Mouse (Mus musculus) liver, embryonic 12.5 days (tissue): ENCODE data around the gene Lypla2. TPM values are rescaled to one million over a fixed set of nuclear protein-coding genes. Genes with fewer than 3 reads are reported as not detected.

Experiments used
- ATAC-seq: fragments of 200-750 bp; cut with Nextera tagmentation; 2 replicates; pipeline ENCODE4 v1.8.0; 2017; ENCODE audit warnings: moderate number of reproducible peaks, mild to moderate bottlenecking, moderate library complexity
- H3K27ac ChIP-seq: fragments of 300-500 bp; sonication (generic); 2 replicates; pipeline ENCODE4 v1.5.1; 2016; ENCODE audit warnings: mild to moderate bottlenecking
- H3K27me3 ChIP-seq: fragments of 300-500 bp; sonication (generic); replicated peaks from 2 replicates; pipeline ENCODE4 v1.6.1; 2016; ENCODE audit warnings: mild to moderate bottlenecking, moderate library complexity
- H3K36me3 ChIP-seq: fragments of 300-500 bp; sonication (generic); 2 replicates; pipeline ENCODE4 v1.6.1; 2016; ENCODE audit warnings: mild to moderate bottlenecking, moderate library complexity
- H3K4me1 ChIP-seq: fragments of 300-500 bp; sonication (generic); 2 replicates; pipeline ENCODE4 v1.6.1; 2016
- H3K4me2 ChIP-seq: fragments of 300-500 bp; sonication (generic); 2 replicates; pipeline ENCODE4 v1.6.1; 2016; ENCODE audit warnings: mild to moderate bottlenecking, moderate library complexity
- H3K4me3 ChIP-seq: fragments of 300-500 bp; sonication (generic); 2 replicates; pipeline ENCODE4 v1.5.1; 2016; ENCODE audit warnings: mild to moderate bottlenecking, moderate library complexity
- H3K9ac ChIP-seq: fragments of 300-500 bp; sonication (generic); 2 replicates; pipeline ENCODE4 v1.6.1; 2016; ENCODE audit warnings: mild to moderate bottlenecking, moderate library complexity
- H3K9me3 ChIP-seq: fragments of 300-500 bp; sonication (generic); replicated peaks from 2 replicates; pipeline ENCODE4 v1.6.1; 2016; ENCODE audit warnings: mild to moderate bottlenecking, moderate library complexity
- WGBS: fragments of 180-500 bp; shearing (Covaris S2); methylation state at CpG from one replicate; pipeline ENCODE4 v1.1.7; 2016; ENCODE audit not compliant: insufficient replicate concordance; 5-methylcytosine and 5-hydroxymethylcytosine counted together
- polyA plus RNA-seq: library from polyadenylated mRNA; unstranded; fragments of >200 nt; fragmentation: Nextera tagmentation; extraction: Ambion mirVana; gene quantifications from 2 replicates; pipeline ENCODE4 v1.2.1, GENCODE M21; 2016

Lypla2 gene
- polyA plus RNA-seq, result 59.5 and 61.7 TPM in 2 replicates

DNA sequence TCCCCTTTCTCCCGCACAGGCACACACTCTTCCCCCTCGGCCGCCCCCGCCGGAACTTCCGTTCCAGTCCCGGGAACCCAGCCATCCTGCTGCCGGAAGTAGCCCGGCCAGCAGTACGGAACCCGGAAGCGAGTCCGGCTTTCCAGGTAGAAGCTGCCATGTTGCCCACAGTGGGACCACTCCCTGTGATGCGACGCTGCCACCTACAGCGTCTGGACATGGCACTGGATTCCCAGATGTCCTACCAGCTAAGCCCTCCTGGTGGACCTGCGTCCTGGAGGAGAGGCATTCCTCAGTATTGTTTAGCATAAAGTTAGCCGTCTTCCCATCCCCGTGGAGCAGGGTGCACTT lies at the start of gene Lypla2:
Lypla2 (minus strand) TSS at position 71 of the 351 bp plus-strand sequence.
- peaks cover 77% of the 10 kb centered on the region for H3K36me3 ChIP-seq
- WGBS, result 1% methylated on average over 19 of the region's 19 CpGs
- peaks cover 32% of the 10 kb centered on the region for H3K4me1 ChIP-seq
- H3K9ac ChIP-seq, result peak within 1 kb of the TSS; percentile 91
- H3K27ac ChIP-seq, result peak within 1 kb of the TSS; percentile 77
- H3K4me2 ChIP-seq, result peak within 1 kb of the TSS; percentile 92
- H3K4me3 ChIP-seq, result peak within 1 kb of the TSS; percentile 88
- peak; percentile 80 for ATAC-seq
- H3K9me3 ChIP-seq, result no peaks in the 10 kb centered on the region
- no peaks in the 10 kb centered on the region for H3K27me3 ChIP-seq

DNA sequence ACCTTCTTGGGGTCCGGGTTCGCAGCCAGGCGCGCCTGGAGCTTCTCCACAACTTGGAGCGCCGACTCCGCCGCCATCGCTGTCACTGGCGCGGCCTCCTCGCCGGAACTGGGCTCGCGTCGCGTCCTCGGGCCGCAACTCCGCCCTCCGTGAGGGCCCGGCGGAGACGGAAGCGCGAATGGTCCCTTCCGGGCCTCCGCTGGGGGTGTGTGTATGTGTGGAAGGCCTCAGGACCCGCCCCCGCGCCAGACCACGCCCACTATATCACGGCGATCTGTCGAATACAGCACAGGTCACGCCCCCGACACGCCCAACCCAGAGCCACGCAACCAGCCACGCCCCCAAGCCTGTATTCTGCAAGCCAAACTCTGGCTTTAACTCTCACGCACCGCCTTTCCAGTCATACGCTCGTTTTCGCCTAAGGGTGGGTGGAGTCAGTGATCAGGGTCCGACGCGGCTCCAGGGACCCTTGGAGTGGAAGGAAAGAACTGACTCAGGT lies 49.2 kb upstream of the Lypla2 start, which contains the start of gene Eloa:
Eloa (minus strand) TSS at position 215 of the 499 bp plus-strand sequence.
- peak within 1 kb of the TSS; percentile 96 for H3K27ac ChIP-seq
- peak within 1 kb of the TSS; percentile 100 for H3K9ac ChIP-seq
- WGBS, result 1% methylated on average over 38 of the region's 48 CpGs
- H3K9me3 ChIP-seq, result no peaks in the 10 kb centered on the region
- H3K36me3 ChIP-seq, result peaks cover 20% of the 10 kb centered on the region
- peaks cover 37% of the 10 kb centered on the region for H3K4me1 ChIP-seq
- peak within 1 kb of the TSS; percentile 90 for H3K4me2 ChIP-seq
- H3K27me3 ChIP-seq, result no peaks in the 10 kb centered on the region
- peak; percentile 97 for ATAC-seq
- H3K4me3 ChIP-seq, result peak within 1 kb of the TSS; percentile 98

DNA sequence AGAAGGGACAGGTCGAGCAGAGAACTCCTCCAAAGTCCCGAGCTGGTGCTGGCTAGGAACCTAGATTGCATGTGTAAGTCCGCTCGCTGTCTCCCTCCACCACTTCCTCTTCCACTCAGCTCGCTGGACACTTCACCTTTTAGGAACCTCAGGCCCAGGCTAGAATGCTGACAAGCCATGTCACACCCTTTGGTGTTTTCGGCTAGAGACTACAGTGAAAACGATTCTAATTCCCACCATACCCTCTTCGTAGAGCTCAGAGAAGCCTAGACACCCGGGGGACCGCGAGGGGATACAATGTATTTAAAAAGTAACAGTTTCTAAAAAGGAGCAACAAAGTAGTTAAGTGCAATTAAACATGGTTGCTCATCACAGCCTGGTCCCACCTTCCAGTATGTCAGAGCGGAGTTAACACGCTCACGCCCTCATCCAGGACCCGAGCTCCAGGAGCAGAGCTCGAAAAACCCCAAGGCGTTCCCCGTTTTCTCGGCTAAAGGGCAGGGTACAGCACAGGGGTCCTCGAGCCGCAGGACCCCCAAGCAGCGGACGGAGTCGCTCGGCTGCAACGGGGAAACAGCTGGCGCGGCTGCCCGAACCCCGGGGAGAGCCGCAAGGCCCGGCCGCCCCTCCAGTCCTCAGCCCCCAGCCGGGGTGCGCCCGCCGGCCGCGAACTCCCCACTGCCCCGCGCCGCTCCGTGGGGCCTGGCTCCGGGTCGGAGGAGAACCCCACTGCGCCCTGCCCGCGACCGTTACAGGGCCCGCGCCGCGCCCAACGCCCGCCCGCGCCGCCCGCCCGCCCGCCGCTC lies 48.5 kb upstream of the Lypla2 start:
- Histone ChIP-seq H3K9ac (peak overlapping the region; percentile 100), H3K4me3 (peak overlapping the region; percentile 98), H3K4me1 (peaks cover 44% of the 10 kb centered on the region), H3K4me2 (peak overlapping the region; percentile 90), H3K27ac (peak overlapping the region; percentile 96), H3K36me3 (peaks cover 20% of the 10 kb centered on the region), H3K9me3 (no peaks in the 10 kb centered on the region), H3K27me3 (no peaks in the 10 kb centered on the region)
- WGBS, result under 1% methylated on average over 59 of the region's 62 CpGs
- ATAC-seq, result peak; percentile 68

DNA sequence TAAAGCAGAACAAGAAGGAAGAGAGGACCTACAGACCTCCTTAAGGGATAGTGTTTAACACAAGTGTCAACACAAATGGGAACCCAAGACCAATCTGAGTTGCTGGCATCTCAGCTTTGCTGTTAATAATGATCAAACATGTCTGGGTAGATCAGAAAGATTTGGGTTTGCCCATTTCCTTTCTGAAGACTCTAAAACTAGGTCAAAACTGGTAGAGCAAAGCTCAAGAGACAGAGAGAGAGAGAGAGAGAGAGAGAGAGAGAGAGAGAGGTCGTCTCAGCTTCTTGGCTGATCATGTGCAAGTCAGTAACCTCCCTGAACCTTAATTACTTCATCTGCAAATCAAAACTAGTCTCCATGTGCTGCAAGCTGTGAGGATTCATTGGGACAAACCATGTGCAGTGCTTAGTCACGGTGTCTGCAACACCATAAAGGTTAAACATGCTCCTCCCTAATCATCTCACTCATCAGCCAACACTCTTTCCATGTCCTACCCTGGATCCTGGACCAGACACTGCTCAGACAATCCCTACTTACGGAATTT lies 43.7 kb upstream of the Lypla2 start:
- WGBS, result 91% methylated on average over 3 of the region's 3 CpGs
- ATAC-seq, result no peak
- Histone ChIP-seq H3K4me3 (no peak overlapping the region), H3K36me3 (peaks cover 54% of the 10 kb centered on the region), H3K9ac (no peak overlapping the region), H3K27me3 (no peaks in the 10 kb centered on the region), H3K9me3 (no peaks in the 10 kb centered on the region), H3K27ac (no peak overlapping the region), H3K4me1 (peaks cover 54% of the 10 kb centered on the region), H3K4me2 (no peak overlapping the region)

DNA sequence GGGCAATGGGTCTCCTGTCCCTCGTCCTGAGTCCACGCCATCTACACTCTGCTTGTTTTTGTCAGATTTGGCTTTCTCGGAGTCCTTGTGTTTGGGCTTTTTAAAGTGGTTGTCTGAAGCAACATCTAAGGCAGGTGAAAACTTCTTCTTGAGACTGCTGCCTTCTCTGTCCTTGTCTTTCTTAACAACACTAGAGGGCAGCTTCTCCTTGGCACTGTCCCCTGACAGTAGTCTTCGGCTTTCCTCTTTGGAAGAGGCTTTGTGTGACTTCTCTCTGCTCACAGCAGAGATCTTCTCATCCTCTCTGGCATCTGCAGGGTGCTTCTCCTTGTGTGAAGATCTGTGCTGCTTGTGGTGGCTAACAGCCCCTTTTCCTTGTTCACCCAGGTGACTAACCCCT lies 38.2 kb upstream of the Lypla2 start:
- 85% methylated on average over 4 of the region's 4 CpGs for WGBS
- H3K4me3 ChIP-seq, result no peak overlapping the region

DNA sequence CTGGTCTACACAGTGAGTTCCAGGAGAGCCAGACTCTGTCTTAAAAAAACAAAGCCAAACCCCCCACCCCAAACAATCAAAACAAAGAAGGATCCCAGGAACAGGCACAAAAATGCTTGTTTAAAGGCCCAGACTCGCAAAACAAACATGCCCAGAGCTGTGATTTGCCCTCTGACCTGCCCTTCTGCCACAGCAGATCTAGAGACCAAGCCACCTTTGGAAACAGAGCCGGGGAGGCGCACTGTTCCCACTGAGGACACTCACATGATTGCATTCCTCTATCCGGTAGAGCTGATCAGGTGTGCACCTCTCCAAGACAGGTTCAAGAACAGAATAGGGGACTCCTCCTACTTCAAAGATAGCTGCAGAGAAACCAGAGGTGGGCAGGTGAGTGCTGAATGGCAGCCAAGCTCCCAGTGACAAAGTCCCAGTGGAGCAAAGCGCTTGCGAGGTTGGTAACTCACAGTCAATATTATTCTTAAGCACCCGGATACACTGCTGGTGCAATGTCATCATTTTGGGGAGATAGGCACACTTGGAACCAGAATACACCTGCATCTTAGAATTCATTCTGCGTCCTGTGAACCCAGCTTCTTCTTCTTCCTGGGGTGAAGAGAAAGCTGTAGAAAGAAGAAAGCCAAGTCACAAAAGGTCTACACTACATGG lies 36.5 kb upstream of the Lypla2 start:
- Histone ChIP-seq H3K4me3 (no peak overlapping the region), H3K36me3 (peaks cover 98% of the 10 kb centered on the region), H3K27me3 (no peaks in the 10 kb centered on the region), H3K9me3 (no peaks in the 10 kb centered on the region), H3K9ac (no peak overlapping the region), H3K4me2 (no peak overlapping the region), H3K27ac (no peak overlapping the region), H3K4me1 (peaks cover 11% of the 10 kb centered on the region; the same call in 1 of the 2 replicates)
- 0 out of 2 replicates have a peak, but pooled peaks have one; percentile 24 for ATAC-seq
- 88% methylated on average over 8 of the region's 8 CpGs for WGBS

More for the DNA sequence above, 38.2 kb upstream of the Lypla2 start:
- ATAC-seq, result no peak
- no peak overlapping the region for H3K27ac ChIP-seq
- peaks cover 89% of the 10 kb centered on the region for H3K36me3 ChIP-seq
- H3K9me3 ChIP-seq, result no peaks in the 10 kb centered on the region
- no peak overlapping the region for H3K4me2 ChIP-seq
- no peak overlapping the region for H3K9ac ChIP-seq
- no peaks in the 10 kb centered on the region for H3K27me3 ChIP-seq
- H3K4me1 ChIP-seq, result peaks cover 19% of the 10 kb centered on the region

DNA sequence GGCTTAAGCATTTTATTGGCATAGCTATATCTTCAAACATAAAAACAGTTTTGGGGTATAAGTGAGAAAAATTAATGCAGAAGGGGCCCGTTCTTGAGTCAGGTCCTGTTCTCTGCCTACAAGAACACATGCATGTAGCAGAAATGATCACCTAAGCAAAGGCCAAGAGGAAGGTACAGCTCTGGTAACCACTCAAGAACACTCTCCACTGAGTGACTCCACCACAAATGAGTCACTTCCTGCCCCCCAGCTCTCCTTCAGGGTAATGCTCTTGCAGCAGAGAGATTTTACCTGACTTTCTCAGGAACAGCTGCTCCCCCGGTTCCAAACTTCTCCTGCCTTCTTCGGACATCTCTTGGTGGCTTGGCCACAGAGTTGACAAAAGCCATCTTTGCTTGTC lies 34.4 kb upstream of the Lypla2 start:
- Histone ChIP-seq H3K27ac (no peak overlapping the region), H3K36me3 (peaks cover 99% of the 10 kb centered on the region), H3K4me2 (no peak overlapping the region), H3K27me3 (no peaks in the 10 kb centered on the region), H3K4me1 (peaks cover 5% of the 10 kb centered on the region; the same call in 1 of the 2 replicates), H3K4me3 (no peak overlapping the region), H3K9me3 (no peaks in the 10 kb centered on the region), H3K9ac (no peak overlapping the region)
- 84% methylated on average over 3 of the region's 3 CpGs for WGBS
- ATAC-seq, result no peak

DNA sequence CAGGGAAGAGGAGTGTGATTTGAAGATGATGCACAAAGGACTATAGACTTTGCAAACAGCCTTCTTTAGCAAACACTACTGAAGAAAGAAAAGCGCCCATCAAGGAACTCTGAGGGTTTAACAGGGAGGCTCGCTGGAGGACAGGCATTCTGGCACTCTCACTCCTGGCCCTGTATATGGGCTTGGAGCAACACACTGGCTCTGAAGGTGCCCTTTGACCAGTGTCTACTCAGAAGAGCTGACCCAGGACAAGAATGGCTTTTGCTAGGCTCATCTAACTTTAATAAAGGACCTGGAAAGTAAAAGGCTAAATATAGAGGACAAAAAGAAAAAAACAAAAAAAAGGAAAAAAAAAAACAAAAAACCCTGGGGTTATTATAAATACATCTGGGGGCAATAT lies 32.5 kb upstream of the Lypla2 start:
- ATAC-seq, result no peak
- peaks cover 5% of the 10 kb centered on the region; the same call in 1 of the 2 replicates for H3K4me1 ChIP-seq
- 80% methylated on average over 2 of the region's 2 CpGs for WGBS

DNA sequence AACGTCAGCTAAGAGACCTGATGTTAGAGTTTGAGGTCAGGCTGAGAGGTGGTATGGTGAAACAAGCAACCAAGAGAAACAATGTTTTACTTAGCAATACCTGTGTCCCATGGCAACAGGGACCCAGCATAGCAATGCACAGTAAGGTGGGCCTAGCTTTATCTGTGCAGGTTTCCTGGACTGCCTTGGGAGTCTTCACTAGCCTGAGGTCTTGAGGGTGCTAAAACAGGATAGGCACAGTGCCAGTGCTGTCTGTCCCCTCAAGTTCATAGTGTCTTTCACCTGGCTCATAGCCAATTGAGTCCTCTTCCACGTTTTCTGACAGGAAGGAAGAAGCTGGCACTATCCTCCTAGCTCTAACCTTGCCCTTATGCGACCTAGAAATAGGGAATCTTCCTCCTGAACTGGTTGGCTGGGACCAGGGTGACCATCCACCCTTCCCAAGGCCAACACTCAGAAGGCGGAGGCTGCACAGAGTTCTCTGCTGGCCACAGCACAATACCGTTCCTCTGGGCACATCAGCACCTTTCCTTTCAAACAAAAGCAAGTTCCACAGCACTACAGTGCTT lies 31.8 kb upstream of the Lypla2 start:
- ATAC-seq, result no peak
- Histone ChIP-seq H3K4me2 (no peak overlapping the region), H3K27me3 (no peaks in the 10 kb centered on the region), H3K9me3 (no peaks in the 10 kb centered on the region), H3K36me3 (peaks cover 82% of the 10 kb centered on the region), H3K9ac (no peak overlapping the region), H3K4me1 (peaks cover 3% of the 10 kb centered on the region; the same call in 1 of the 2 replicates), H3K27ac (no peak overlapping the region), H3K4me3 (no peak overlapping the region)
- WGBS, result 78% methylated on average over 5 of the region's 5 CpGs

More for the DNA sequence above, 32.5 kb upstream of the Lypla2 start:
- Histone ChIP-seq H3K4me2 (no peak overlapping the region), H3K4me3 (no peak overlapping the region), H3K36me3 (peaks cover 89% of the 10 kb centered on the region), H3K27me3 (no peaks in the 10 kb centered on the region), H3K9ac (no peak overlapping the region), H3K9me3 (no peaks in the 10 kb centered on the region), H3K27ac (no peak overlapping the region)

DNA sequence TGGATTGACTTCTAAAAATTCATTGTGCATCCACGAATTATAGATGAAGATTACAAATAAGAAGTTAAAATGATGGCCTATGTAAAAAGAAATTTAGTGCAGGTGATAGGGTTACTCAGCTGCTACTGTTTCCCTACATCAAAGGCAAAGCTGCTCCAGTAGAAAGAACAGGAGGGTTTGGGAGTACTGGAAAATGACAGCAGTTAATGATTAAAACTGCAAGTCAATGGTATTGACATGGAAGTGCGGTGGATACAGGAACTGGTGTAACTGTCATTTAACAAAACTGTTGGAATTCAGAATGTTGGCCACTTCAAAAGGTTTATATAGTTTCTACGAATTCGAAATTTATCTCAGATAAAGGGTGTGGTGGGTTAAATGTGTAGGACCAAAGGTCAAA lies 22.7 kb upstream of the Lypla2 start:
- Histone ChIP-seq H3K36me3 (no peaks in the 10 kb centered on the region), H3K4me1 (peaks cover 7% of the 10 kb centered on the region), H3K4me2 (no peak overlapping the region), H3K4me3 (no peak overlapping the region), H3K27me3 (no peaks in the 10 kb centered on the region), H3K9ac (no peak overlapping the region), H3K27ac (no peak overlapping the region), H3K9me3 (peaks cover 9% of the 10 kb centered on the region)
- no peak for ATAC-seq
- 66% methylated on average over 4 of the region's 4 CpGs for WGBS

DNA sequence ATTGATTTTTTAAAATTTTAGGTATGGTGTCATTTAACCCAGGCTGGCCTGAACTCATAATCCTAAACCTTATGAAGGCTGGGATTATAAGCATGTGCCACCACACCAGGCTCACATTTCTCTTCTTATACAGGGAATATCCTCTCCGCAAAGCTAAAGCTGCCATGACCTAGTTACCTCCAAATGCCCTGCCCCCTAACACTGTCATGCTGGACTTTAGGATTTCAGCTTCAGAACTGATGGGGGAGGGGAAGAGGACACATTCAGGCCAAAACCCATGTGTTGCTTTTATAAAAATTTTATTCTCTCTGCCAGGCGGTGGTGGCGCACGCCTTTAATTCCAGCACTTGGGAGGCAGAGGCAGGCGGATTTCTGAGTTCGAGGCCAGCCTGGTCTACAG lies 21.5 kb upstream of the Lypla2 start:
- peaks cover 9% of the 10 kb centered on the region for H3K9me3 ChIP-seq
- H3K4me1 ChIP-seq, result peaks cover 7% of the 10 kb centered on the region
- H3K27me3 ChIP-seq, result no peaks in the 10 kb centered on the region
- no peaks in the 10 kb centered on the region for H3K36me3 ChIP-seq
- no peak overlapping the region for H3K4me3 ChIP-seq
- 85% methylated on average over 6 of the region's 6 CpGs for WGBS
- no peak overlapping the region for H3K9ac ChIP-seq
- H3K4me2 ChIP-seq, result no peak overlapping the region
- no peak overlapping the region for H3K27ac ChIP-seq
- no peak for ATAC-seq
